Mouse (Mus musculus): ENCODE measurements around the gene Stard9.

The Stard9 gene

DNA sequence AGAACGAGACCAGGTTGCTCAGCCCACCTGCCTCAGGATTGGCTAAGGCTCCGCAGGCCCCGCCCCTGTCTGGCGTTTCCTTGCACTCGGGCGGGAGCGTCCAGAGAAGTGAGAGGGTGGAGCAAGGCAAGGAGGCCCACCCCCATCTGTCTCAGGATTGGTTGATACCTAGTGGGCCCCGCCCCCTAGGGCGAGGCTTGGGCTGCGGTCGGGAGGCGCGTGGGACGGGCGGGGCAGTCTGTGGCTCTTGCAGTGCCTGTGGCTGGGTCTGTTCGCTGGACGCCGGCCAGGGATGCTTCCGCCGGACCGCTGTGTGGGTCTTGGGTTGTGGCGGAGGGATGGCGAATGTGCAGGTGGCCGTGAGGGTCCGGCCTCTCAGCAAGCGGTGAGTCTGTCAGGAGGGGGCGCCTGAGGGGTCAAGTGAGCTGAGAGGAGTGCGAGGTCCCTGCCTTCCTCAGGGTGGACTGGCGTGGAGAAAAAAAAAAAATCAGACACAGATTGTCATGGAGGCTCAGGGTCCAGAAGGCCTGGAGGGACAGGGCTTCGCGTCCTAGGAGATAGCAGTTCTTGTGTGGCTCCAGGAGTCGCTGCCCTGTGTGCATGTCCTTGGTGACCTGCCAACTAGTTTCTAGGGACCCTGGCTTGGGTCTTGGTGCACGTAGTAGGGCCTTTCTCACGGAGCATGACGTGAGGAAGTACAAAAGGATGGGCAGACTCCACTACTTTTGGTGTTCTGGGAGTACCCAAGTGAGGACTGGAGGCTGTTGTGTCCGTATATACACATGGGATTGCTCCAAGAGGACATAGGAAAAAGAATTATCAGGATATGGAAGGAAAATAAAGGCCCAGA lies at the start of gene Stard9:
TSS of gene Stard9 (plus strand) at position 236 of the 850 bp plus-strand sequence.
- DNase-seq (ENCODE audit: low spot score in 2 of 2), result peak; percentile 98 to 99

DNA sequence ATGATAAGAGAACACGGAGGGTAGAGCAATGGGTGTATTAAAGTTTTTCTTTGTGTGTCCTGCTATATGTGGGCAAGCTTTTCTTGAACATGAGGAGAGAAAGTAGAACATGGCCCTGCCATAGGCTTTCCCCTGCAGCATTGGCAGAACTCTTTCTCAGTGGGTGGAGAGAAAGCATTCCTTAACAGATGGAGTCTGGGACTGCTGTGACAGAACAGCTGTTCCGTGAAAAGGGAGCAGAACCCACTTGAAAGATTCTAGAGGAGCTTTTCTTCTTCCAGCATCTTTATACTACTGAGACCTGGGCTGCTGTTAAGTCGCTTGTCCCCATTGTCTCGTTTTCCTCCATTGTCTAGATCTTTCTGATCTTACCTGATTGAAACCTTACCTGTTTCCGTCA lies 39.2 kb upstream of the Stard9 start:
- DNase-seq (ENCODE audit: low spot score in 2 of 2), result no peak

DNA sequence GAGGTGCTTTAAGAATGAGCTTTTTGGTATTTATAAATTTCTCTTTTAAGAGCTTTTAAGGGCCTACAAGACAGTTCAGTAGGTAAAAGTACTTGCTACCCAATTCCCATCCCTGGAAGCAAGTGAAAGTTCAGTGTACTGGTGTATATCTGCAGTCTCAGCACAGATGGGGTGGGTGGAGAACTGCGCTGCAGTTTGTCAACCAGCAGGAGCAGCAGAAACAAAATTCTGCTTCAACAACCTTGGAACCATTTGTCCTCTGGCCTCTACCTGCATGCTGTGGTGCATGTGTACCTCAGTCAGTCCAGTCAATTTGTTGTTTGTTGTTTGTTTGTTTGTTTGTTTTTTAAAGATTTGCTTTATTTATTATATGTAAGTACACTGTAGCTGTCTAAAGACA lies 36.7 kb upstream of the Stard9 start:
- no peak for DNase-seq (ENCODE audit: low spot score in 2 of 2)

- DNase-seq (ENCODE audit: low spot score in 2 of 2), result no peak
Measured at GRCm38 (mm10) chr2:120597734-120598133, 31.2 kb upstream of the Stard9 start.

- DNase-seq (ENCODE audit: low spot score in 2 of 2), result no peak
Measured at GRCm38 (mm10) chr2:120599506-120599905, 29.4 kb upstream of the Stard9 start.

- peak in 1 of 2 experiments; percentile 6 for DNase-seq (ENCODE audit: low spot score in 2 of 2)
Measured at GRCm38 (mm10) chr2:120606021-120606690, 22.8 kb upstream of the Stard9 start.

GRCm38 (mm10) chr2:120608830-120609723 lies 19.8 kb upstream of the Stard9 start, which contains the start of the genes Haus2 and Lrrc57:
Gene Haus2 (plus strand): TSS chr2:120609383.
Gene Lrrc57 (minus strand): TSS chr2:120609520.
- peak; percentile 83 to 89 for DNase-seq (ENCODE audit: low spot score in 2 of 2)

DNA sequence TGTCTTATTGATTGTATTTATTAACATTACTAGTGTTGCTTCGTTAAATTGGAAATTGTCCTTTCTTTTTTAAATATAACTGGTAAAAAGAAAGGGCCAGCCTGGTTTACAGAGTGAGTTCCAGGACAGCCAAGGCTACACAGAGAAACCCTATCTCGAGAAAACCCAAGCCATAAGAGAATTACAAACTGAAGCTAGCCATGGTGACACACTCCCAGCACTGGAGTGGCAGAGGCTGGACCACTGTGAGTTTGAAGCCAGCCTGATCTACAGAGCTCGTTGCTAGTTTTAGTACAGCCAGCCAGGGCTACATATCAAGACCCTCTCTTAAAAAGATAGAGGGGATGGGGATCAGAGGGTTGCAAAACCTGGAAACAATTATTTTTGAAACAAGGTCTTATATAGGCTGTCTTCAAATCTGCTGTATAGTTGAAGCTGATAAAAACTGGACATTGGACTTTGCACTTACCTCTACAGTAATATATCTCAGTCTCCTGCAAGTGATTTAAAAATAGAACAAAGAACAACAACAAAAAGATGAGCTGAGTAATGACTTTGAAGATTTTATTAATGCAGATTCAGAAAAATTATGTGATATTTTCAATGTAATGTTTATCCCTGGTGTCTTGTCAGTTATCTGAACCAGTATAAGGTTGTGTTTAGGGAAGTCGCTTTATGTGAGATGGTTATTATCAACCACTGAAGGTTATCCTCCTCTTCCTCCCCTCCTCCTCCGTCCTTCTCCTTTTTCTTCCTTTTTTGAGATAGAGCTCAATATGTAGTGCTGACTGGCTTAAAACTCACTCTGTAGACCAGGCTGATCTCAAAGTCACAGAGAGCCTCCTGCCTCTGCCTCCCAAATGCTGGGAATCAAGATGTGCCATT lies 12.4 kb upstream of the Stard9 start:
- DNase-seq (ENCODE audit: low spot score in 2 of 2), result no peak

- no peak for DNase-seq (ENCODE audit: low spot score in 2 of 2)
Measured at GRCm38 (mm10) chr2:120619538-120619937, 9.4 kb upstream of the Stard9 start.

- no peak for DNase-seq (ENCODE audit: low spot score in 2 of 2)
Measured at GRCm38 (mm10) chr2:120622920-120623319, 6.0 kb upstream of the Stard9 start.

DNA sequence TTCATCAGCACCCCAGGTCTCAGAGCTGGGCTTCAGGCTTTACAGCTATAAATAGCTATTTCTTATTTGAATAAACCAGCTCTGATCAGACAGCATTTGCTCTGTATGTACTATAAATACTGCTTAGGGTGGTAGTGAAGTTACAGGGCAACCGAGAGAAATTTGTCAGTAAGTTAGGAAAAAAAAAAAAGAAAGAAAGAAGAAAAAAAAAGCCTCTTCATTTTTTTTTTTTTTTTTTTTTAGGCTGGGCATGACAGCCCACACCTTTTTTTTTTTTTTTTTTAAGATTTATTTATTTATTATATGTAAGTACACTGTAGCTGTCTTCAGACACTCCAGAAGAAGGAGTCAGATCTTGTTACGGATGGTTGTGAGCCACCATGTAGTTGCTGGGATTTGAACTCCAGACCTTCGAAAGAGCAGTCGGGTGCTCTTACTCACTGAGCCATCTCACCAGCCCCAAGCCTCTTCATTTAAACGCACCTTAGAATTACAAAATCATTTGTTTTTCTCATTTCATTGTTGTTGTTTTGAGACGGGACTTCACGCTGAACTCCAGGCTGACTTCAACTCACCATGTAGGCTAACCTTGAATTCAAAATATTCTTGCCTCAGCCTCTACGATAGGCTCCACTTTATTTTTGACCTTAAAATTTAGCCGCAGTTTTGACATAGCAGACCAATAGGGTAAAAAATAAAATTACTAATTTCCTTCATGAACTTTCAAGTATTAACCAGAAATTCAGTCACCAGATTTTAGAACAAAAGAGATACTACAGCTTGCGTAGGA lies 650 bp upstream of the Stard9 start:
- no peak for DNase-seq (ENCODE audit: low spot score in 2 of 2)

DNA sequence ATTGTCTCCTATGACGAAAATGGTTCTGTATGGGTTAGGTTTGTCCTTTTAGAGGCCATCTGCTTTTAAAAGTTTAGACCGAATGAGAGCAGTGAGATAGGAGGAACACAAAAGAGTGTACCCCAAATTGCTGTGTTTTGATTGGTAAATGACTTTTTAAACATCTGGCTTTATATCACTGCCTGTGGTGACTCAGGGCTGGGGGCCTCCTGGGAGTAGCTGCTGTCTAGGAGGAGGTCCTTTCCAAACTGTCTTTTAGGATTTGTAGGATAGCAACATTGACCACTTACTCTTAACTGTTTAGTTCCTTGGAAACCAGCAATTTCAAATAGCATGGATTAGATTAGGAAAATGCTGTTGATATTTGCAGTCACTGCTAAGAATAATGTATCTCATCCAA lies 1.3 kb downstream of the Stard9 start:
- no peak for DNase-seq (ENCODE audit: low spot score in 2 of 2)

DNA sequence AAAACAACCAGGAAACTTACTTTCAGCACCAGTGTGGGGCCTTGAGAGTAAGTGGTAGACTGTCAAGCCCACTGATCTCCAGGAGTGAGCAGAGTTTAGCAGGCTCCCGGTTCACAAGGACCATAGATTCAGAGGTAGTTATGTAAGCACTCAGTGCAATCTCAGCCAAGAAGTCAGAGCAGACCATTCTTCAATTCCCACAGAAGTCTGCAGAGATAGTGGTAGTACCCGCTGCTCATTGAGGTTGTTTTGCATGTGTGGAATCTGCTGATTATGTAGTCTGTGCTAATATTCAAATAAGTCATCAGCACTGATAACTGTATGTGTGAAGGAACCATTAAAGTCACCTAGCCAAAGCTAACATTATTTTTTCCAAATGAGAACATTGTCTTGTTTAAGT lies 1.7 kb downstream of the Stard9 start:
- DNase-seq (ENCODE audit: low spot score in 2 of 2), result no peak

DNA sequence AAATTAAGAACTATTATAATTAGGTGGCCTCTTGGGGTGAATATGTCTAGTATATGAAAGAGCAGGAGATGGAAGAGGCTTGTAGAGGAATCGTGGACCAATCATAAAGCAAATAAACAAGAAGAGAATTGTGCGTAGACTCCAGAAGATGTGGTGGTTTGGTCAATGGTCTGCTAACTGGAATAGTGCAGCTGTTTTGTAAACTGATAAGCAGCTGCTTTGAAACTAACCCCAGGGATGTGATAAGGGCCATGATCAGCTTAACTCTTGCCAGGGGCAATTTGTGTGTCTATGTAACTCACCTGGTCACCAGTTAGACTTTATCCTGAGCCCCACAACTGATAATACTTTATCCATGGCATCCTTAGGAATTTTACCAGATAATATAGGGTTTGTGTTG lies 2.6 kb downstream of the Stard9 start:
- DNase-seq (ENCODE audit: low spot score in 2 of 2), result no peak

- peak in 1 of 2 experiments; percentile 12 for DNase-seq (ENCODE audit: low spot score in 2 of 2)
Measured at GRCm38 (mm10) chr2:120631957-120632356, 3.0 kb downstream of the Stard9 start.

- DNase-seq (ENCODE audit: low spot score in 2 of 2), result no peak
Measured at GRCm38 (mm10) chr2:120640835-120641234, 11.9 kb downstream of the Stard9 start.

- DNase-seq (ENCODE audit: low spot score in 2 of 2), result no peak
Measured at GRCm38 (mm10) chr2:120643836-120644235, 14.9 kb downstream of the Stard9 start.

DNA sequence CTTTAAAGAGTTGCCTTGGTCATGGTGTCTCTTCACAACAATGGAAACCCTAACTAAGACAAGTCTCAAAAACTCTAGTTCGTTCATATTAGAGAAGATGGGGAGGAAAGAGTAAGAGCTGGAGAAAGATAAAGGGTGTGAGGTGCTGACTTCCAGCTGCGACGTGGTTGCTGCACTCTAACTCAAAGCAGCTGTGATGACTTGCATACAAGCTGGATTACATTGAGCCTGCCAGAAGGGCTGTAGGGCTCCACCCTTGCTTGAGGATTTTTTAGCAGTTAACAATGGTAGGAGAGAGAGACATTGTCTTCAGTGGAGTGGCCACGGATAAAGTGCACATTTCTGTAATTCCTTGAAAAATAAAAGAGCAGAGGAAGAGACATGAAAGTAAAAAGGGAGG lies 17.9 kb downstream of the Stard9 start:
- DNase-seq (ENCODE audit: low spot score in 2 of 2), result no peak

GRCm38 (mm10) chr2:120652256-120652924 lies 23.5 kb downstream of the Stard9 start:
- no peak for DNase-seq (ENCODE audit: low spot score in 2 of 2)

DNA sequence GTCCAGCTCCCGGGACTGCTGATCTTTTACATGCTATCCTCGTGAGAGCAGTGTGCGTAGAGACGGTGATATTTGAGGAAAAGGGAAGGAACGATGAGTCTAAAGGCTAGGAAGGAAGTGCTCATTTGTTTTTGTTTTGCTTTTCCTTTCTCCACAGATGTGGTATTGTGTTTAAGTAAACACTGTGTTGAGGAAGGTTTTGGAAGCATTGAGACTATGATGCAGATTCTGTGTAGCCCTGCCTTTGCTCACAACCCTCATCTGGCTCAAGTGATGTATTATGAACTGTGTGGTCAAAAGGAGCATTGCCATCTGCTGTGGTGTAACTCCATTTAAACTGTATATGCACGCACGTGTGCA lies 24.0 kb downstream of the Stard9 start:
- no peak for DNase-seq (ENCODE audit: low spot score in 2 of 2)

All from natural killer cell, adult 2 months (primary cell).